Mouse (Mus musculus) adrenal gland, postnatal 36 days (tissue): Measurements from ENCODE around the gene Ikzf1. TPM values are rescaled to one million over a fixed set of nuclear protein-coding genes. Genes with fewer than 3 reads are reported as not detected.

Experiments used
- DNase-seq, 2 experiments: peaks; one replicate each; pipeline ENCODE4 v3.0.0; 2021; ENCODE audit warnings: mixed read lengths in 1 of 2
- total RNA-seq, 2 experiments: library from RNA; stranded (reverse); gene quantifications; 2 replicates each; pipeline ENCODE4 v1.2.3; 2021

Gene Ikzf1
- total RNA-seq, 2 experiments from 2014 or later: 1.8 to 2.5 TPM

DNA sequence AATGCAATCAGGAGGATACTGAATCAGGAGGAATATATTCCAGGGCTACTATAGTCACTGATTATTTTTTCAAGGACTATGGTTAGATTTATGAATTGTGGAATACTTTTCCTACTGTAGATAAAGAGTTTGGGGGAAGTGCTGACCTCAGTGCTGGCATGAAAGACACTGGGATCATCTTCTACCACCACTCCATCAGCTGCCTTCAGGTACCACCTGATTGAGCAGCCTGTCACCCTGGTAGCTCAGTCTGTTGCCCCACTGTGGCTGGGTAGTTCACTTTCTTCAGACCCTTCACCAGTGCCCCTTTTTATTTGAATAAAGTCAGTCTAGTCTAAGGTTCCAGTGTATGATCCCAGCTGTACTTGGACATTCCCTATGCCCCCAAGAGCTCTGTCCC is 81.9 kb downstream of the Ikzf1 start:
- no peak for DNase-seq

DNA sequence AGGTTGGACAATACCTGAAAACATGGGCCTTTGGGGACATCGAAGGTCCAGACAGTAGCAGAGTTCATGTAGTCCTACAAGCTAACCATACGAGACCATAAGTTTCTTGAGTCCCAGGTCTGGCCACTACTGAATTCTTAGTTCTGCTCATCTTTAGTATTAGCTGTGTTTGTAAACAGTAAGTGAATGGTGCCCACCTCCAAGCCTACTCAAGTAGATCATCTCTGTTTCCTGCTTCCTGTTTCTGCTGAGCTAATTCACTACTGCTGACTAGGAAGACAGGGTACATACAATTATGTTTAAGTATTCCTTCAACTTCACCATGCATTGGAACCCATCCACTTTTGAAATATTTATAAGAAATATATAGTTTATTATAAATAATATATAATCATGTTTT is 83.3 kb downstream of the Ikzf1 start:
- no peak for DNase-seq

DNA sequence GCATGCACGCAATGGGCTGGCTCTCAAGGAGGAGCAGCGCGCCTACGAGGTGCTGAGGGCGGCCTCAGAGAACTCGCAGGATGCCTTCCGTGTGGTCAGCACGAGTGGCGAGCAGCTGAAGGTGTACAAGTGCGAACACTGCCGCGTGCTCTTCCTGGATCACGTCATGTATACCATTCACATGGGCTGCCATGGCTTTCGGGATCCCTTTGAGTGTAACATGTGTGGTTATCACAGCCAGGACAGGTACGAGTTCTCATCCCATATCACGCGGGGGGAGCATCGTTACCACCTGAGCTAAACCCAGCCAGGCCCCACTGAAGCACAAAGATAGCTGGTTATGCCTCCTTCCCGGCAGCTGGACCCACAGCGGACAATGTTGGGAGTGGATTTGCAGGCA is 84.5 kb downstream of the Ikzf1 start:
- DNase-seq: no peak

DNA sequence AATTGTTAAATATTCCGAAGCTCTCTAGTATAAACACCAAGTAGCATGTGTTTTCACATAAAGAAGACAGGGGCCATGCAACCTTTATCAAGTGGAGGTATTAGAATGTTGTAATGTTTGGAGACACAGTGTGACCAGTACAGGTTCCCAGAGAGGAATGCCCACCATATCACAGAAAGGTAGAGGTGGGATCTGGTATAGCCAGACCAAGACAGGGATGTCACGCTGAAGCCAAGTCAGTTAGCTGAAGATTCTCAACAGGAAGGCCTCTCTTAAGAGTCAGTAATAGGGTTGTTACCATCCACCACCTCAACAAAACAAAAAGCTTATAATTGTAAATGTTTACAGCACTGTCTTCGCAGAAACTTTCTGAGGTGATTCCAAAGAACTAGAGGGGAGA is 85.9 kb downstream of the Ikzf1 start:
- no peak for DNase-seq

DNA sequence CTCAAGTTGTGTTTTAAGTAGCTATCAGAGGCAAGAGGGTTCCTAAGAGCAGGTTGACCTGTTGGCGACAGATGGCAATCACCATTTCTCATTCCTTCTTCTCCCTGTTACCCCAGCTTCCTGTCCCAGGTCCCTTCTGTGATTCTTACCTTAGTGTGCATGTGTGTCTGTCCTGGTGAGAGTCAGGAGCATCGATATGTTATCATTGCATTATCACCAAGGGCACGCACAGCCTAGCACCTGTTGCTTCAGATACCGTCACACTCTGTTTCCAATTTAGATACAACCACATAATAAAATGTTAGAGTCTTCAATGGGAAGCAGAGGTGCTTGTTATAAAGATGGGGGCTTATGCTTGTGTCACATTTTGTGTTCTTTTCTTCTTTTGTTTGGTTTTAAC is 87.4 kb downstream of the Ikzf1 start:
- DNase-seq: no peak

DNA sequence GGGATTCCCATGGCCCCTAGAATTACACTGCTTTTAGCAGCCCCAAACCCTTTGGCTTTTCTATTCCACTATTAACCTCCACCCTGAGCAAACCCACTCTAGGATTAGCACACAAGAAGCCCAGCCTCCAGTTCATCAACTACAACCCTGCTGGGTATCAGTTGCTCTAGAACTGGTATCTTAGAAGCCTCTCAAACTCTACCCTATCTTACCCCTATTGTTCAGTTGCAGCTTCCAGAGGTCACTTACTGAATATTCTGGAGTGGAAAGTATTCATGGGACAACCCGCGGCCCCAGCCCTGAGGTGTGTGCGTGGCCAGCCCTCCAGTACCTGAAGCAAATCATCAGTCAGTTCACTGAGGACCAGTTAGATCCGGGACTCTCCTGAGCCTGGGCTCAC is 89.6 kb downstream of the Ikzf1 start:
- no peak for DNase-seq

DNA sequence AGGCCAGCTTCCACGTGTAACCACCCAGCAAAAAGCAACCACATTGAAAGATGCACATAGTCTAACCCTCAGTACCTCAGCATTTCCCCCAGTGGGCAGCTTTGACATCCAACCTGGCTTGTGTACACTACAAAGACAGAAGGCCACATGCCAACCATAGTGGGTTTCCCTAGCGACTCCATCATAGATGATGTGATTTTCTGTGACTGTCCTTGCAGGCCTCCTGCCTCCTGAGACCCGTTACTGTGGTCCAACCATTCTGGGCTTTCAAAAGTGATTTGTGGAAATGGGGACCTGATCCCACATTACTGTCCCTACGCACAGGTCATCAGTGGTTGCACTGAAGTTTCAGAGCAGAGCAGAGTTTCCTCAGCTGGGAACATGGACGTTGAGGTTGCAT is 90.1 kb downstream of the Ikzf1 start:
- DNase-seq: no peak

DNA sequence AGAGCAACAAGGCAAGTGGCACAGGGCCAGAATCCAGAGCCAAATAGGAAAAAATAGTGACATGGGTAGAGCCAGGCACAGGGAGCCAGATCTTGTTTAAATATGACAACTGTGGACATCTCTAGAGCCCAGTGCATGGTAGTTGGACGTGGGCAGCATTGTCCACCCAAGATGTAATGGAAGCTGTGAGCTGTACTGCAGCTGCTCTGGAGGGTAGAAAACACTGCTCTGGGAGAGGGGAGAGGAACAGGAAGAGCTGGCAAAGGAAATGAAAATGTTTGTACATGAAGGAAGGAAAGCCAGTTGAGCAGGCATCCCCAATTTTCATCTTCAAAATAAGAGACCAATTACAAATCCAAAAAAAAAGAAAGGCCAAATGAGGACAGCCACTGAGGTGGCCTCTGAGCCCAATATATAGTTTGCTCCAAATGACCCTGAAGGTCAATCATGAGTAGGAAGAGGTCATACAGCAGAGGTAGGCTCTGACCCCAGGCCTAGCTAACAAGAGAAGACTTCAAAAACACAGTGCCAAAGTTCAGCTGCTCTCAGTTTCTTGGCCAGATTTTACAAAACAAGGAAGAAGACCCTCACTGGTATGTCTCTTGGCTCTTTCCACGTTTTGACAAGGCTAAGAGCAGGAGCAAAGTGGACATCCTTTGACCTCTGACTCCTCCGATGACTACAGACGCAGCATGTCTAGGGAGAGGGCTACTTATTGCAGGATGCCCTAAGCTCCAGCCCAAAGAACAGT is 91.4 kb downstream of the Ikzf1 start:
- no peak for DNase-seq

DNA sequence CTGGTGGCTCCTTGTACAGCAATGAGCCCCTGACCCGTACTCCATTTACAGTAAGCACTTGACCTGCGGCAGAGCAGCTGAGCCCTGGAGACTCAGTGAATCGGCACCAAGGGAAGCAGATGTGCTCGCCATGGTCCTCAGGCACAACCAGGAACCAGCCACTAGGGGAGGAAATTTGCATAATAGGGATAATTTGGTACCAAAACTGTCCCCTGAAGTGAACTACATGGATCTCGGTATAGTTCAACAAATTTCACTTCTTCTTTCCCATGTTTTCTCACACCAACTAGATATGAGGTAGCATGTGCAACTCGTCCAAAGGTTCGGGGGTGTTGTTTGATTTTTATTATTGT is 92.0 kb downstream of the Ikzf1 start:
- DNase-seq: no peak

DNA sequence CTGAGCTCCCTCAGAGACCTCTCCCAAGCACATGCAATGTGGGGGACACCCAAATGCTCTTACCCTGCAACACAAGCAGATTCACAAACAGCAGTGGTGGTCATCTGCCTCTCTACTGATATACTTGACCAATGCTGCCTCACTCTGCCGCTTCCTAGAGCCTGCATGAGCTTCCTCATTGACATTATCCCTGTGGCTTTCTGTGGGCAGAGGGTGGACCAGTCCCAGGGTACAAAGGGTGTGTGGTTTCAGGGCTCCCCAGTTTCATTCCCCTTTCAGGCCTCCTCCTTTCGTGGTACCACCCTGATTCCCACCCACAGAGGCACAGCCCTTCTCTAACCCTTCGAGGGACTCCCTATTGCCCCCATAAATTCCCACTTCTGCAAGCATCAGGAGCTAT is 92.4 kb downstream of the Ikzf1 start:
- DNase-seq: no peak

DNA sequence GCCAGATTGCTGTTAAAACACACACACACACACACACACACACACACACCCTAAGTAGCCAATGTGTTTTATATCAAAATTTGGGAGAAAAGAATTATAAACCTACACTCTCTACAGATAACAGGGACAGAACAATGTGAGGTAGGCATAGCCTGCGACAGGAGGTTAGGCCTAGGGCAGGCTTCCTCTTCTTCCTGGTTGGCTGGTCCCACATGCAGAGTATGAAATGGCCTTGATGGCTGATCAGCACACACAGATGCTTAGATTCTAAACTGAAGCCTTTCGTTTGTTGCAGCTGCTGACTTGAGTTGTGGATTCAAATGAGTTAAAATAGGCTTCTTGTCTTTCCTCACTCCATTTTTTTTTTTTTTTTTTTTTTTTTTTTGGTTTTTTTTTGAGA is 93.0 kb downstream of the Ikzf1 start:
- no peak for DNase-seq

DNA sequence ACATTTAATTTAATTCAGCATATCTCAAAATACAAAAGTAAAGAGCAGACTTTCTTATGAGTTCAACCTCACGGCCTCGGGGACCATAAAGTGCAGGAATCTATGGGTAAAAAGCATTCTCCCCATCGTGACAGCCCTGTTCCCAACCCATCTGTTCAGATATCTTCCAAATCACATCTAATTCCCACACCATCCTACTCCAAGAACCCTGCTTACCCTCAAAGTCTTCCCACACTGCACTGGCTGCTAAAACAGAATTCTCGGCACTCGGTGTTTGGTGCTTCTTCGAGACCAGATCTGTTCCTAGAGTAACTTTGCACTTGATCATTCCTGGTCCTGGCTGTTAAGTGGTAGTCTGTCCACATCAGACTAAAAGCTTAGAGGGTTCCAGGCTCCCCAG is 93.5 kb downstream of the Ikzf1 start:
- DNase-seq: no peak

DNA sequence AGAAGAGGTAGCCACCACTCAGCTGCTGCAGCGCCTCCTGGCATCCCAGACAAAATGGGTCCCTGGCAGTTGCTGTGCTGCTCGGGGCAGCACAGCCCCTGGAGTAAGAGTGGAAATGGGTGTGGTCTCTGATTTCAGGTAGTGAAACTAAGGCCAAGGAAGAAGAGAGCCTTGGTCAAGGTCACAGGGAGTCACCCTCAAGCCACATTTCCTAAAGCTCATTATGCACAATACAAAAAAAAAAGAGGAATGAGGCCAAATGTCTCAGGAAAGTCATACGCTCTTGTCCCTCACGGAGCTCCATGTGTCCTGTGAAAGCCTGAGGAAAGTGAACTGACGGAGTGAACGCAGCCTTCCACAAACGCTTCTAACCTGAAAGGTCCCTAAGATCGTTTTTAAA is 96.9 kb downstream of the Ikzf1 start:
- DNase-seq: no peak

DNA sequence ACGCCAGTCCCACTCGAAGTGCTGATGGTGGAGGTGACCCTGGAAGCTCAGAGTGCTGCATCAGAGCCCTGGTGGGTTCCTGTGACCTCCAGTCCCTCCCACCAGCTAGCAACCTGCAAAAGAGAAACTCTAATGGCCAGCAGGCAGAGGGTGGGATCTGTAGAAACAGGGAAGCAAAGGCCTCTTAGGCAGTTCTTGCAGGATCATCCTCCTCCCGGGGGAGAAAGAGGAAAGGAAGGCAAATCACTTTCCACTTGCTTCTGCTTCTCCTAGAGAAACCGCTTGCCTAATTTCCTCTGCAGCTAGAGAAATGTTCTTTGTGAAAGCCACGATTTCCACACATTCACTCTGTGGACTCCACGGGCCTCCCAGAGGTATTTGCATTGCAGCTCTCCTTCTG is 100.7 kb downstream of the Ikzf1 start:
- DNase-seq: peak in 1 of 2 experiments; percentile 3

DNA sequence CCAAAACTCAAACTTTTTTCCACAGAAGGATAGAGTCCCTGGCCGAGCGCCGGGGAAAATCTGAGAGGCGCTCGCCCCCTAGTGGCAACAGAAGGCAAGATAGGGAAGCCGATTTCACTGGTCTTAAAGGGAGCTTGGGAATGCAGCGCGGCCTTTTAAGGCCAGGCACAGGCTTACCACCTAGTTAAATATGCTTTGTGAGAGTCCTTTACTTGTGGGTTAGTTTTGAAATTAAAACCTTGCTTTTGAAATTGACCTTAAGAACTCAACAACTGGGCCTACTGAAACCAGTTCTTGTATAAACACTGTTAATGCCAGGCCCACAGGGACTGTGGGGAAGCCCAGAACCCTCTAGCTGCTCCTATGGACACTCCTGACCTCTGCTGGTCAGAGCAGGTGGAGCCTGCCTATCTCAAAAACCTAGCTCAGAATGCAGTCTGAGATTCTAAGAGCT is 103.7 kb downstream of the Ikzf1 start:
- peak; percentile 79 to 85 for DNase-seq

DNA sequence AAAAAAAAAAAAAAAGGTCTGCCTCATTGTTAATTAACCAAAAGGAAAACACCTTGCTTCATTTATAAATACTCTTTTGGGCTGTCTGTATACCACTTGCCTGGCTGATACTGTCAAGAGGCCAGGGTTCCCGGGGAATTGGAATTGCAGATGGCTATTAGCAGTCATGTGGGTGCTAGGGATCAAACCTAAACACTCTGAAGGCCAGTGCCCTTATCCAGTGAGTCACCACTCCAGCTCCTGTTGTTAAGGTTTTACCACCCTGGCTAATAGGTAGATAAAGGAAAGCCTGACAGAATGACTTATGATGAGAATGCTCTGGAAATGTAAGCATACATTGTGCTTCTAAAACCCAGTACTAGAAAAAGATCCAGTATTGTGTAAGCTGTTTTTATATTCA is 109.8 kb downstream of the Ikzf1 start:
- DNase-seq: no peak

DNA sequence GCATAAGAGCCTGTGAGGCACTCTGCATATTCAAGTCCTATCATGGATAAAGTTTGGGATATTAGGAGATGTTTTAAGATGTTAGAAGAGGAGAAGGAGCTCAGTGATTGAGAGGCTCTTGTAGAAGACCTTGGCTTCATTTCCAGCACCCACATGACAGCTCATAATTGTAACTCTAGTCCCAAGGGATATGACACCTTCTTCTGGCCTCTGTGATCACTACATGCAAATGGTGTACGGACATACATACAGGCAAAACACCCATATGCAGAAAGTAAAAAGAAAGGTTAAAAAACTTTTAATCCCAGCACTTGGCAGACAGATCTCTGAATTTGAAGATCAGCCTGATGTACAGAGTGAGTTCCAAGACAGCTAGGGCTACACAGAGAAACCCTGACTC is 113.9 kb downstream of the Ikzf1 start:
- DNase-seq: no peak

DNA sequence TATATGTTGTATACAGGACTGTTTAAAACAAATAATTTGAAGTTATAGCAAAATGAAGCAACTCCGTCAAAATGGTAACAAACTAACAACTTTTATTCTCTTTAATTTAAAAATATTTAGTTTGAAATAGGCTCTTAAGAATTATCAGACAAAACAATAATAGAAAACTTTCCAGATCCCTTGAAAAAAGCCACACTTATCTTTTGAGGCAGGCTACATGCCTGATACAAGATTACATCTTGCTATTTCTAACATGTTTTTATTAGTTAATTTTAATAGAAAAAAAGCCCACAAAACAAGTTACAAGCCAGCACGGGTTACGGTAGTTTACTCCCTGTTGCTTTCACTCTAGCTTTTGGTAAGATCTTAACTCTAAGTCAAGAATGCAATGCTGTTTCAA is 115.5 kb downstream of the Ikzf1 start:
- no peak for DNase-seq

DNA sequence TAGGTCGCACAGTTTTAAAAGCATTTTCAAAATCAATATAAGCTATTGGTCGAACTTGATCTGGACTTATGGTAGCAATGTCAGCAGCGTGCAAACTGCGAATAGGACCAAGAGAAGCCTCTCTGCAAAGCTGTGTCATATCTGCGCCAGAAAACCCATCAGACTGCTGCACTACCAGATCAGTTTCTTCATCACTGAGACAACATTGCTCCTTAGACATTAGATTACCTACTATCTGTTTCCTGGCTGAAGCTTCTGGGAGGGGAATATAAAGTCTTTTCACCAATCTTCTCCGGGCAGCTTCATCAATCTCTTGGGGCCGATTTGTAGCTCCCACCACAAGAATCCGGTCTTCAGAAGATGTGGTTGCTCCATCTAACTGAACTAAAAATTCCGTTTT is 116.3 kb downstream of the Ikzf1 start:
- no peak for DNase-seq

DNA sequence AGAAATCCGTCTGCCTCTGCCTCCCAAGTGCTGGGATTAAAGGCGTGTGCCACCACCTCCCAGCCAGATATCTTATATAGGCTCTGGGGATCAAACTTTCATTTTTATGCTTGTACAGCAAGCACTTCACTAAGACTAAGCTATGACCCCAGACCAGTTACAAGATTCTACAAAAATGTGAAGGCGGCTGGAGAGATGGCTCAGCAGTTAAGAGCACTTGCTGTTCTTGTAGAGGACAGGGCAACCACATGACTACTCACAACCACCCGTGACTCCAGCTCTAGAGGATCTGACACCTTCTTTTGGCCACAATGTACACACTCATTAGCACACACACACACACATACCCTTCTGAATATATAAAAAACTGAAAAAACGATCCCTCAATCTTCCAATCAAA is 119.6 kb downstream of the Ikzf1 start:
- no peak for DNase-seq

DNA sequence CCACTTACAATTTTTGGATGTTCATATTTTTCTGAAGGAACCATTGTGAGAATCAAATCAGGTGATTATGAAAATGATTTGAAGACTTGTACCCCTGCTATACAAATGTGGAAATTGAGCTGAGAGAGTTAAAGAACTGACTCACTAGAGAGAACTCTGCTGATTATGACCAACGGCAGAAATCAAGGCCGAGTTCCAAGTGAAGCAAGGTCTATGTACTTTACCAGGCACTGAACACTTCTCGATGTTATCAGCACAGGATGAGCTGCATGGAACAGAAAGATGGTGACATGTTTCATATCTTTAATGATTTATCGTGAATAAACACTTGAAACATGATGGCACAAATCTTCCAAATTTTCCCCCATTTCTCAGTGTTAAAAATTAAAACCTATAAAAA is 121.1 kb downstream of the Ikzf1 start:
- DNase-seq: peak; percentile 41 to 43

DNA sequence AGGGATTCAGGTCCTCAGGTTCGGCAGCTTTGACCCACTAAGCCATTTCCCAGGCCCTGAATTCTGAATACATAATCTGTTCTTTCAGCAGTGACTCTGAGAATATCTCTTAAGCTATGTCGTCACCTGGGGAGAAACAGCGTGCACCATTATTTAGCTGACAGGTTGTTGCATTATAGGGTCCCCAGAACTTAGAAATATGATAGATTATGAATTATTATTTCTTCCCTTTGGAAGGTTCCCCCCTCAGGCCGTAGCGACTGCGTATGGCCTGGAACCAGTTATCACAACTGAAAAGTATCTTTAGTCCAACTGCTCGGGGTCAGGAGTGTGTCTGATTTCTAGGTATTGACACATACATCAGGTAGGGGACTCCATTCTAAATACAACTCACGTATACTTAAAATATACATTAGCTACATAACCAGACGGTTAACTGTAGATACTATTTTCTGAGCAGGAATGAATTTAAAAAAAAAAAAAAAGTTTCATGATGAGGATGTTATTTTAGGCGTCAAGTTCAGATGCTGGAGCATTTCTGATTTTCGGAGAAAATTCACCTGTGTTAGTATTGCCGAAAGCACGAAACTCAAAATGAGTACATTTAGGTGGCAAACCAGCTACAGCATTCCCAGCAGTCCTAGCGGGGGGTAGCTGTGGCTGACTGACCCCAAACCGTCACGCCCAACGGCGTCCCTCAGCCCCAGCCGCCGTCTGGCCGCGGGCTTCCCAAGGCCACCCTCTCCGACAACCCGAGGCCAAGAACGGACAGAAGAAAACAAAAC is 123.4 kb downstream of the Ikzf1 start:
- no peak for DNase-seq

DNA sequence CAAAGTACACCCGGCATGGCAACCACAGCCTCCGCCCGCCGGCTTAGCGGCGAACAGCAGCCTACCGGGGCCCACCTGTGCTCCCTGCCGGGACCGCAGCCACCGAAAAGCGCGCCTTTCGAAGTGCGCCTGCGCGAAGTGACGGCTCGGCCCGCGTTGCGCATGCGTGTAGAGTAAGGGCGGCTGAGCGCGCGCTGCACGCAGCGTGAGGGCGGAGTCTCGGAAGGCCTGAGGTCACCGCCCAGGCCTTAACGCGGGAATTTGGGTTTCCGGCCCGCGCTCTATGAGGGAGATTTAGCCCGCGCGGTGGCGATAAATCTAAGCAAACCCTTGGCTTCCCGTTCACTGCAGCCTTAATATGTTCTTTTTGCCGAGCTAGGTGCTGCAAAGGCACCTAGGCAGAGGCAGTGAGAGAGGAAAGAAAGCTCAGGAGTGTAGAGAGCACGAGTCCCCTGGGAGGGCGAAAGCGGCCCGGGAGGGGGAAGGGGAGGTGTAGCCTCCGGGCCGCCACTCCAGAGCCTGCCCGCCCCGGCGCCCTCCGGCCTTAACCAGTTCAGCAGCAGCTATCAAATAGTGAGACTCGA is 124.1 kb downstream of the Ikzf1 start, which contains the start of gene Fignl1:
Gene Fignl1, minus strand, starts transcription at position 143 of the 584 bp plus-strand sequence.
- DNase-seq: peak; percentile 97
